In the genomic region with DNA sequence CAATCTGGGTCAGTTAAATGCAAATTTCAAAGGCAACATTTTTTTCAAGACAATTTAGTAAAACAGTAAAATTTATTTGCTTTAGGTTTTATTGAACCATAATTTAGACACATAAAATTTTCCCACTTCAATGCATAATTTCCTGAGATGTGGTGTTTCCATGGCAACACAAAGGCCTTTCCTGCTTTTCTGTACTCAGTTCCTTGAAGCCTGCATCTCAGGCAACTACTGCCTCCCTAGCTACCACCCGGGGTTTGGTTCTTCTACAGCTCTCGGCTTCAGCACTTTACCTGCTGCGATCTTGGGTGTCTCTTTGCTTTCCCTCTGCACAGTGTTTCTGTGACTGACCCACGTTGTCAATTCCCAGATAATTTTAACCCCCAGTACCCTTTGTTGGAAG, we compare ENCODE assay signal across 18 mouse cellular contexts. TPM values are rescaled to one million over a fixed set of nuclear protein-coding genes. Genes with fewer than 3 reads are reported as not detected.
A peak's percentile ranks its signal among the peaks of the same experiment; 100 is the strongest.
DNase-seq lines count a peak whose midpoint lies in the region; ATAC-seq and TF ChIP-seq lines count a peak whose summit lies in the region.
"Had no signal": no experiment of that assay in that cellular context is flagged by ENCODE, and none has a peak within 500 bp of the region (broad histone marks: within the 10 kb centered on the region; RNA-seq: fewer than 3 reads in every experiment).

No protein-coding gene starts in this region.

- no peaks in the 10 kb centered on the region for H3K36me3 ChIP-seq in hindbrain, postnatal 0 days (ENCODE audit: insufficient read depth, low read length)
- H3K36me3 ChIP-seq in hindbrain, embryonic 12.5 days = no peaks in the 10 kb centered on the region
- no peaks in the 10 kb centered on the region for H3K36me3 ChIP-seq in midbrain, postnatal 0 days (ENCODE audit: insufficient read depth, low read length)
- H3K36me3 ChIP-seq: neural tube, embryonic 13.5 days had no signal

- H3K9ac ChIP-seq in hindbrain, postnatal 0 days (replicated peaks; ENCODE audit: low read length) = no peak overlapping the region
- no peak overlapping the region for H3K9ac ChIP-seq in hindbrain, embryonic 12.5 days
- no peak overlapping the region for H3K9ac ChIP-seq in midbrain, postnatal 0 days (replicated peaks; ENCODE audit: low read length, poor library complexity, severe bottlenecking)
- H3K9ac ChIP-seq: hindbrain, embryonic 14.5 days; neural tube, embryonic 13.5 days had no signal

- no peaks in the 10 kb centered on the region for H3K27me3 ChIP-seq in hindbrain, postnatal 0 days (ENCODE audit: insufficient read depth, low read length)
- H3K27me3 ChIP-seq in hindbrain, embryonic 12.5 days = no peaks in the 10 kb centered on the region
- no peaks in the 10 kb centered on the region for H3K27me3 ChIP-seq in midbrain, postnatal 0 days (ENCODE audit: insufficient read depth, low read length)
- H3K27me3 ChIP-seq: neural tube, embryonic 13.5 days had no signal

- no peak overlapping the region for H3K27ac ChIP-seq in hindbrain, postnatal 0 days
- H3K27ac ChIP-seq in hindbrain, embryonic 12.5 days = no peak overlapping the region
- 0 out of 2 replicates have a peak overlapping the region, but pooled peaks have one; percentile 9 for H3K27ac ChIP-seq in midbrain, postnatal 0 days (ENCODE audit: low read depth, low read length)
- H3K27ac ChIP-seq: hindbrain, embryonic 14.5 days; neural tube, embryonic 13.5 days had no signal

- ATAC-seq in hindbrain, postnatal 0 days = no peak
- no peak for ATAC-seq in hindbrain, embryonic 12.5 days (ENCODE audit: low FRiP score)
- ATAC-seq in midbrain, postnatal 0 days (ENCODE audit: low FRiP score) = peak; percentile 66; the same call in 1 of the 2 replicates
- ATAC-seq: CD4-positive, CD25-positive, alpha-beta regulatory T cell, adult 4 months had no signal

- no peaks in the 10 kb centered on the region for H3K4me1 ChIP-seq in hindbrain, postnatal 0 days (ENCODE audit: insufficient read depth, low read length)
- no peaks in the 10 kb centered on the region for H3K4me1 ChIP-seq in hindbrain, embryonic 12.5 days
- H3K4me1 ChIP-seq in midbrain, postnatal 0 days (ENCODE audit: insufficient read depth, low read length) = 0 out of 2 replicates have a peak, but pooled peaks cover 3% of the 10 kb centered on the region
- H3K4me1 ChIP-seq: neural tube, embryonic 13.5 days had no signal

- DNase-seq in hindbrain, postnatal 0 days (ENCODE audit: low spot score) = peak; percentile 50
- peak; percentile 42 for DNase-seq in right cerebral cortex, adult 18-20 months
- DNase-seq in right cerebral cortex, postnatal 14 days = no peak
- peak; percentile 47 for DNase-seq in midbrain, postnatal 0 days (ENCODE audit: low spot score)
- DNase-seq in retina, embryonic 14.5 days (ENCODE audit: low spot score) = no peak
- DNase-seq in retina, postnatal 1 day = no peak
- DNase-seq: adrenal gland, adult 8-10 months; cerebellum, adult 8-10 months; kidney, adult 11 months; kidney, postnatal 36 days; liver; lung, adult 18-20 months; lung, postnatal 36 days; thymus, adult 18-20 months had no signal

- TF ChIP-seq CTCF in hindbrain, postnatal 0 days (IDR thresholded peaks at IDR 0.05; ENCODE audit: low read depth) = no peak
- 0 out of 2 replicates have a peak, but pooled peaks have one; percentile 1 for TF ChIP-seq CTCF in midbrain, postnatal 0 days (IDR thresholded peaks at IDR 0.05)

- no peak overlapping the region for H3K4me2 ChIP-seq in hindbrain, postnatal 0 days (ENCODE audit: low read depth, low read length)
- no peak overlapping the region for H3K4me2 ChIP-seq in hindbrain, embryonic 12.5 days (replicated peaks)
- H3K4me2 ChIP-seq in midbrain, postnatal 0 days (ENCODE audit: low read depth, low read length, poor library complexity, severe bottlenecking) = no peak overlapping the region
- H3K4me2 ChIP-seq: hindbrain, embryonic 14.5 days; neural tube, embryonic 13.5 days had no signal

- no peak overlapping the region for H3K4me3 ChIP-seq in hindbrain, postnatal 0 days (ENCODE audit: low read length)
- H3K4me3 ChIP-seq in hindbrain, embryonic 12.5 days = no peak overlapping the region
- no peak overlapping the region for H3K4me3 ChIP-seq in midbrain, postnatal 0 days (ENCODE audit: low read depth, low read length)
- H3K4me3 ChIP-seq: neural tube, embryonic 13.5 days had no signal

- WGBS in hindbrain, postnatal 0 days = 53% methylated on average over 4 of the region's 4 CpGs
- WGBS in hindbrain, embryonic 12.5 days = 83% methylated on average over 4 of the region's 4 CpGs
- WGBS in midbrain, postnatal 0 days = 51% methylated on average over 4 of the region's 4 CpGs

- H3K9me3 ChIP-seq in hindbrain, postnatal 0 days (ENCODE audit: low read length) = peaks cover 4% of the 10 kb centered on the region; the same call in 1 of the 2 replicates
- no peaks in the 10 kb centered on the region for H3K9me3 ChIP-seq in hindbrain, embryonic 12.5 days (replicated peaks)
- no peaks in the 10 kb centered on the region; the same call in 1 of the 2 replicates for H3K9me3 ChIP-seq in midbrain, postnatal 0 days (ENCODE audit: low read length)
- H3K9me3 ChIP-seq: neural tube, embryonic 13.5 days had no signal

RNA-seq across cellular contexts. Expression of a gene that starts 14.1 kb away (rescaled TPM):
- total RNA-seq in hindbrain, postnatal 0 days (2014; rRNA removed) = 27.9 and 35.0 TPM in 2 replicates
- polyA plus RNA-seq in hindbrain, postnatal 0 days (2015; fragmentation: Nextera tagmentation; extraction: Ambion mirVana) = 53.9 and 65.0 TPM in 2 replicates
- polyA plus RNA-seq in hindbrain, embryonic 12.5 days (2016; fragmentation: Nextera tagmentation; extraction: Ambion mirVana) = 64.5 and 71.5 TPM in 2 replicates
- 39.8 and 71.7 TPM in 2 replicates for total RNA-seq in midbrain, postnatal 0 days (2014; rRNA removed)
- 48.9 and 51.6 TPM in 2 replicates for polyA plus RNA-seq in midbrain, postnatal 0 days (2015; fragmentation: Nextera tagmentation; extraction: Ambion mirVana)

RNA-seq across cellular contexts. Expression of a gene that starts 33.3 kb away (rescaled TPM):
- 119 and 144 TPM in 2 replicates for total RNA-seq in hindbrain, postnatal 0 days (2014; rRNA removed)
- polyA plus RNA-seq in hindbrain, postnatal 0 days (2015; fragmentation: Nextera tagmentation; extraction: Ambion mirVana) = 59.1 and 60.2 TPM in 2 replicates
- 66.9 and 69.4 TPM in 2 replicates for polyA plus RNA-seq in hindbrain, embryonic 12.5 days (2016; fragmentation: Nextera tagmentation; extraction: Ambion mirVana)
- total RNA-seq in midbrain, postnatal 0 days (2014; rRNA removed) = 92.6 and 122 TPM in 2 replicates
- 63.1 and 70.2 TPM in 2 replicates for polyA plus RNA-seq in midbrain, postnatal 0 days (2015; fragmentation: Nextera tagmentation; extraction: Ambion mirVana)

Comparison
In these comparisons a context has a peak if more than half of its experiments do, and no peak if none do; other contexts are left out.
1. DNase-seq: peak in hindbrain, postnatal 0 days (single experiment), right cerebral cortex, adult 18-20 months (single experiment) and midbrain, postnatal 0 days (single experiment); none in right cerebral cortex, postnatal 14 days (single experiment), retina, embryonic 14.5 days (single experiment) and retina, postnatal 1 day (single experiment).